Mouse (Mus musculus): Measurements from ENCODE around the gene Birc6. TPM values are rescaled to one million over a fixed set of nuclear protein-coding genes. Genes with fewer than 3 reads are reported as not detected.

The Birc6 gene
- polyA plus RNA-seq, 1 experiment from 2014 or later, result 98.4 TPM

DNA sequence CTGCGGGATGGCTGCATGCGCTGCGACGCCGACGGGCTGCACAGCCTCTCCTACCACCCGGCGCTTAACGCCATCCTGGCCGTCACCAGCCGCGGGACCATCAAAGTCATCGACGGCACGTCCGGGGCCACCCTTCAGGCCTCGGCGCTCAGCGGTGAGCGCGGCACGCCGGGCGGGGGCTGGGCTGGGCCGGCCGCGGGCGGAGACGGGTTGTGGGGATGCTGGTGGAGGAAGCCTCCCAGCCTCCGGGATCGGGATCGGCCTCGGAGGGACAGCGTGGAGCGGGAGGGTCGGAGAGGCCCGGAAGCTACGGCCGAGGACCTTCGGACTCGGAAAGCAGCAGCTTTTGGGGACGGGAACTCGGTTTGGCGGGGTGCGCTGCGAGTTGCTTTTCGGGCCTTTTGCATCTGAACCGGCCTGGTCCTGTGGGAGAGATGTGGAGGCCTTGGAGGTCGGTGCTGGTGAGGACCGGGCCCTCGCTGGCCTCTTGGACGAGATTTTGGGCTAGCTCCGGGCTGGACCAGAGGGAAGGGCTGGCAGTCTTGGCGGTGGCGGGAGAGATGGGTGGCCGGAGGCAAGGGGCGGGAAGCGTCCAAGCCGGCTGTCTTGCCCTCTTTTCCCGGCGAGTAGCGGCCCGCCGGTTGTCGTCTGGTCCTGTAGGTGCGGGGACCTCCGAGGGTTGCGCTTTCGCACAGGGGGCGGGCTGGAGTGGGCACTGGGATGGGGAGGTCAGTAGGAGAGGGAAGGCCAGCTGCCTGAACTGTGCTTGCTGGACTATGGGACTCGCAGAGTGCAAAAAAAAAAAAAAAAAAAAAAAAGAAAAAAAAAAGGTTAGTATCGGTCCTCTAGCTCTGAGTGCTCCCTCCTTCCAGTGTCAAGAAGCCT is 795 bp downstream of the Birc6 start:
- peak overlapping the region; percentile 90 for H3K4me2 ChIP-seq
- H3K9ac ChIP-seq, result peak overlapping the region; percentile 96
- ATAC-seq (ENCODE audit: insufficient read depth), result peak; percentile 53
- no peaks in the 10 kb centered on the region for H3K36me3 ChIP-seq (ENCODE audit: insufficient read depth)
- TF ChIP-seq CTCF (IDR thresholded peaks at IDR 0.05; ENCODE audit: low read depth), result no peak
- peak; percentile 40 for DNase-seq
- peak overlapping the region; percentile 98 for H3K27ac ChIP-seq (ENCODE audit: low read depth)
- WGBS, result under 1% methylated on average over 70 of the region's 72 CpGs
- H3K27me3 ChIP-seq (ENCODE audit: insufficient read depth, low read length), result no peaks in the 10 kb centered on the region
- peak overlapping the region; percentile 96 for H3K4me3 ChIP-seq (ENCODE audit: low read depth, low read length)
- H3K4me1 ChIP-seq (ENCODE audit: insufficient read depth), result peaks cover 11% of the 10 kb centered on the region
- H3K9me3 ChIP-seq (ENCODE audit: low read depth, low read length), result no peaks in the 10 kb centered on the region

DNA sequence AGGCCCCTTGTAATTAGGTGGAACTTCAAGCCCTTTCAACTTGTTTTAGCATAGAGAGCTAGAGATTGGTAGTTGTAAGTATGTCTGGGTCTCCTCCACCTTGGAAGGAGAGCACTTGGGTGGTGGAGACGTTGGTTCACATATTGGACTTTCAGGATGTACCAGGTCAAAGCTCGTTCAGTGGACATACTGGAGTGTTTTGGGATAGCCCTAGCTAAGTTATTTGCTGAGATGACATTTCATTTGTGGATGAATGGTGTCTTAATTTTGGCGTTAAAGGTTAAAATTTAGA is 1.4 kb downstream of the Birc6 start:
- Histone ChIP-seq H3K27me3 (ENCODE audit: insufficient read depth, low read length) (no peaks in the 10 kb centered on the region), H3K4me3 (ENCODE audit: low read depth, low read length) (peak overlapping the region; percentile 96), H3K4me2 (peak overlapping the region; percentile 90), H3K9me3 (ENCODE audit: low read depth, low read length) (no peaks in the 10 kb centered on the region), H3K9ac (peak overlapping the region; percentile 96), H3K36me3 (ENCODE audit: insufficient read depth) (no peaks in the 10 kb centered on the region), H3K27ac (ENCODE audit: low read depth) (peak overlapping the region; percentile 98; the same call in 1 of the 2 replicates), H3K4me1 (ENCODE audit: insufficient read depth) (peaks cover 11% of the 10 kb centered on the region)
- no peak for ATAC-seq (ENCODE audit: insufficient read depth)
- WGBS, result 10% methylated on average over 3 of the region's 3 CpGs
- TF ChIP-seq CTCF (IDR thresholded peaks at IDR 0.05; ENCODE audit: low read depth), result no peak
- no peak for DNase-seq

DNA sequence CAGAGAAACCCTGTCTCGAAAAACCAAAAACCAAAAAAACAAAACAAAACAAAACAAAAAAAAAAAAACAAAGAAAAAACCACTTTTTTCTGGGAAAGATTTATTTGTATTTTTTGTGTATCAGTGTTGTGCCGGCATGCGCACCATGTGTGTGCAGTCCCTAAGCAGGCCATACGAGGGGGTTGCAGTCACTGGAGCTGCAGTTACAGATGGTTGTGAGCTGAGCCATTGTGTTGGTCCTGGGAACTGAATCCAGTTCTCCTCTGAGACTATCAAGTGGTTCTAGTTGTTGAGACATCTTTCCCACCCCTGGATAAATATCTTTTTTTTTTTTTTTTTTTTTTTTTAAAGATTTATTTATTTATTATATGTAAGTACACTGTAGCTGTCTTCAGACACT is 6.9 kb downstream of the Birc6 start:
- 95% methylated on average over 4 of the region's 4 CpGs for WGBS

DNA sequence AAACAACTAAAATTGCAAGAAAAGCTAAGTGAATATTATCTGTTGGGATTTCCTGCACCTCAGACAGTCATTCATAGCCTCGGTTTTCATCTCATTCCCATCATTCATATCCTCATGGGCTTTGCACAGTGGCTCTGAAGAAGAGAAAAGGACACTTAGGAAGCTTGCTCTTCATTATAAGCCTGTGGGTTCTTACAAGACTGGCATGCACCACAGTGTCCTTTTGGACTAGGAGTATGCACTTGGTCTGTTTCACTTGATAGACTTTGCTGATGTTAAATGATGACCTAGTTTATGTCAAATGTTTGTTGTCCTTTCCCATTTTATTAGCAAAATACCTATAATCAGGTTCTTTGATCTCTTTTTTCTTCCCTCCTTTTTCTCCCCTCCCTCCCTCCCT is 9.4 kb downstream of the Birc6 start:
- H3K9ac ChIP-seq, result no peak overlapping the region
- DNase-seq, result no peak
- no peaks in the 10 kb centered on the region for H3K27me3 ChIP-seq (ENCODE audit: insufficient read depth, low read length)
- H3K4me2 ChIP-seq, result no peak overlapping the region
- H3K9me3 ChIP-seq (ENCODE audit: low read depth, low read length), result no peaks in the 10 kb centered on the region
- TF ChIP-seq CTCF (IDR thresholded peaks at IDR 0.05; ENCODE audit: low read depth), result no peak
- no peak overlapping the region for H3K4me3 ChIP-seq (ENCODE audit: low read depth, low read length)
- 89% methylated on average over 1 of the region's 1 CpGs for WGBS
- H3K36me3 ChIP-seq (ENCODE audit: insufficient read depth), result no peaks in the 10 kb centered on the region
- ATAC-seq (ENCODE audit: insufficient read depth), result no peak
- H3K4me1 ChIP-seq (ENCODE audit: insufficient read depth), result no peaks in the 10 kb centered on the region
- H3K27ac ChIP-seq (ENCODE audit: low read depth), result no peak overlapping the region

More for the DNA sequence above, 6.9 kb downstream of the Birc6 start:
- H3K4me1 ChIP-seq (ENCODE audit: insufficient read depth), result peaks cover 7% of the 10 kb centered on the region
- no peak overlapping the region for H3K4me3 ChIP-seq (ENCODE audit: low read depth, low read length)
- no peak overlapping the region for H3K9ac ChIP-seq
- ATAC-seq (ENCODE audit: insufficient read depth) (no peak), DNase-seq (no peak)
- H3K27ac ChIP-seq (ENCODE audit: low read depth), result no peak overlapping the region
- TF ChIP-seq CTCF (IDR thresholded peaks at IDR 0.05; ENCODE audit: low read depth), result no peak
- H3K27me3 ChIP-seq (ENCODE audit: insufficient read depth, low read length), result no peaks in the 10 kb centered on the region
- H3K9me3 ChIP-seq (ENCODE audit: low read depth, low read length), result no peaks in the 10 kb centered on the region
- no peaks in the 10 kb centered on the region for H3K36me3 ChIP-seq (ENCODE audit: insufficient read depth)
- H3K4me2 ChIP-seq, result no peak overlapping the region

DNA sequence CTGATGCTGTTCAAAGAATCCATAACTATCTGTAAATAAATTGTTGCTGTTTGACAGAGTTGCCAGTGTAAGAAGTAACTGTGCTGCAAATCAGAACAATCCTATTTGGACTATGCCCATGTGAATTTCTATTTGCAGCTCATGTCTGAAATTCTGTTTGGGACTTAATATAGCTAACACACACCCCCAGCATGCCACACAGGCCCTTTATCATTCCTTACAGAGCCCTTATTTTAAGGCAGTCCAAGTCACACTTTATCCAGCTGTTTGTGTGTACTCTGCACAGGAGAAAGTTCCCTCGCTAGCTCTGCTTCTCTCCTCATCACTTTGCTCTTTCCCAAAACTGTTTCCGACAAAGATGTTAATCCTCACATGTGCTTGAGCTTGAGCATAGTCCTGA is 15.5 kb downstream of the Birc6 start:
- TF ChIP-seq CTCF (IDR thresholded peaks at IDR 0.05; ENCODE audit: low read depth), result no peak
- Histone ChIP-seq H3K9ac (no peak overlapping the region), H3K4me1 (ENCODE audit: insufficient read depth) (no peaks in the 10 kb centered on the region), H3K4me2 (no peak overlapping the region), H3K9me3 (ENCODE audit: low read depth, low read length) (no peaks in the 10 kb centered on the region), H3K36me3 (ENCODE audit: insufficient read depth) (peaks cover 25% of the 10 kb centered on the region), H3K4me3 (ENCODE audit: low read depth, low read length) (no peak overlapping the region), H3K27ac (ENCODE audit: low read depth) (no peak overlapping the region), H3K27me3 (ENCODE audit: insufficient read depth, low read length) (no peaks in the 10 kb centered on the region)
- no peak for DNase-seq
- ATAC-seq (ENCODE audit: insufficient read depth), result no peak
- 90% methylated on average over 2 of the region's 2 CpGs for WGBS

DNA sequence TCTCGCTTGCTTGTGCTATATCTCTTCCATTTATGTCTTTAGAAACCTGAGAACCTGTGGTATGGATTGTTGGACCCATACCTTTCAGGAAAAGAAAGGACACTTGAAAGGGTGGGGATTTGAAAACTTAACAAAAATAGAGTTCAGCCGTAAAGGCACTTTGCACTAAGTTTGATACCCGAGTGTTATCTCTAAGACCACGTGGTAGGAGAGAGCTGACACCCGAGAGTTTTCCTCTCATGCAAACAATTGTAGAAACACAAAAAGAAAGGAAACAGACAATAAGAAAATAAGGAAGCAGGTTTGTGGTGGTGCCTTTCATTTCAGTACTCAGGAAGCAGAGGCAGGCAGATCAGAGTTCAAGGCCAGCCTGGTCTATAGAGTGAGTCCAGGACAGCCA is 26.0 kb downstream of the Birc6 start:
- H3K4me2 ChIP-seq, result no peak overlapping the region
- no peak overlapping the region for H3K27ac ChIP-seq (ENCODE audit: low read depth)
- no peak overlapping the region for H3K4me3 ChIP-seq (ENCODE audit: low read depth, low read length)
- WGBS, result 70% methylated on average over 5 of the region's 5 CpGs
- no peaks in the 10 kb centered on the region for H3K27me3 ChIP-seq (ENCODE audit: insufficient read depth, low read length)
- no peak overlapping the region for H3K9ac ChIP-seq
- ATAC-seq (ENCODE audit: insufficient read depth) (no peak), DNase-seq (no peak)
- no peaks in the 10 kb centered on the region for H3K4me1 ChIP-seq (ENCODE audit: insufficient read depth)
- TF ChIP-seq CTCF (IDR thresholded peaks at IDR 0.05; ENCODE audit: low read depth), result no peak
- H3K36me3 ChIP-seq (ENCODE audit: insufficient read depth), result peaks cover 34% of the 10 kb centered on the region
- H3K9me3 ChIP-seq (ENCODE audit: low read depth, low read length), result no peaks in the 10 kb centered on the region

DNA sequence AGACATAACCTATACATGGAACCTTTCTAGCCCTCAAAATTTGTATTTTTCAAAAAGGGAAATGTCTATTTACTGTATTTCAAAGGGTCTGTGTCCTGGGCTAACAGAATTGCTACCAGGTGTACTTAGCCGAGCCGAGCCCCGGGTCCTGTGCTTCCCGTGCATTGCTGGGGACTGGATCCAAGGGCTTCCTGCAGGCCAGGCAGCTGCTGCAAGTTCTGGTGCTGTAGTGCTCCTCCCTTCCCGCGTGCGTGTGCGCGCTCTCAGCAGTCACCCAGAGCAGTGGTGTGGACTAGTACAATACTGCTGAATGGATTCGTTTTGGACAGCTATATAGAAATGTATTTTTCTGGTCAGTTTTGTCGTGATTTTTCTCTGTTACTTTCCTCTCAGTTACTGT is 31.8 kb downstream of the Birc6 start:
- no peak for TF ChIP-seq CTCF (IDR thresholded peaks at IDR 0.05; ENCODE audit: low read depth)
- peaks cover 38% of the 10 kb centered on the region for H3K36me3 ChIP-seq (ENCODE audit: insufficient read depth)
- ATAC-seq (ENCODE audit: insufficient read depth) (no peak), DNase-seq (no peak)
- no peak overlapping the region for H3K9ac ChIP-seq
- 91% methylated on average over 11 of the region's 11 CpGs for WGBS
- no peaks in the 10 kb centered on the region for H3K4me1 ChIP-seq (ENCODE audit: insufficient read depth)
- no peak overlapping the region for H3K27ac ChIP-seq (ENCODE audit: low read depth)
- H3K4me3 ChIP-seq (ENCODE audit: low read depth, low read length), result no peak overlapping the region
- H3K9me3 ChIP-seq (ENCODE audit: low read depth, low read length), result no peaks in the 10 kb centered on the region
- H3K4me2 ChIP-seq, result no peak overlapping the region
- no peaks in the 10 kb centered on the region for H3K27me3 ChIP-seq (ENCODE audit: insufficient read depth, low read length)

All from lung, embryonic 14.5 days (tissue).